Mouse (Mus musculus) liver (tissue): ENCODE measurements around the gene B4galnt1.
A peak's percentile ranks its signal among the peaks of the same experiment; 100 is the strongest.
"Not testable (repeated sequence)": the region's sequence is repeated elsewhere in the genome, so short reads cannot be mapped to it uniquely, and the experiment has no call there.

Experiments used
- DNase-seq: peaks from one replicate; pipeline ENCODE4 v3.0.0-alpha.2; 2020; ENCODE audit warnings: mixed read lengths

Gene B4galnt1

GRCm38 (mm10) chr10:127189651-127190381 is 24.8 kb downstream of the B4galnt1 start, which contains the start of gene Arhgef25:
TSS of gene Arhgef25 (minus strand) at chr10:127190083.
- DNase-seq: peak; percentile 63

DNA sequence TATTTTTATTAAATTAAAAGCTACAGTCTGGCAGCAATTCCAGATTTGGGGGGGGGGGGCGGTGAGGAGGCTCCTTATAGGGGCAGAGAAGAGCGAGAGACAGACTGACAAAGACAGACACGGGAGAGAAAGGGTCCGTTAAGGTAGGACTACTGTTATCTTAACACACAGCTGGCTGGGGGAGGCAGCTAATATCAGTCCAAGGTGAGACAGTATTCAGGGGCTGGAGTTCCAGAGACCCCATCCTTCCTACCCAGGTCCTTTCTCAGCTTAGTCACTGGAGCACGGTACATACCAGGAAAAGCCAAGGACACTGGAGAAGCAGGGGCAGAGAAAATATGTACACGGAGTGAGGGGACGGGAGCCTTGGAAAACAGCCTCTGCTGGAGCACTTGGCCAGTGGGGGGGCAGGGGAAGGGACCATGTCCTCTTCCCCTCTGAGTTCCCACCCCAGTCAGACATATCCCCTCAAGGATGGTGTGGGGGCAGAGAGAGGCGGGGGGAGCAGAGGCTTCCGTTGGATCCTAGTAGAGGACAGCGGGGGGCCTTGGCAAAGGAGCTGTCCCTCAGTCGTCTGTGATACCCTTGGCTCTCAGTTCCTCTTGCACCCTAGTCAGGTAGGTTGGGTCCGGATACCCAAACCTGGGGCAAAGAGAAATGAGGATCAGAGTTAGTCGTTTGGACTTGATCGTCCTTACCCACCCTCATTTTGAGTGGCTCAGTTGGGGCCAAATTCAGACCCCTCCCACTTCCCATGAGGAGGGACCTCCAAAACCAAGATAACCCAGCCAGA is 25.6 kb downstream of the B4galnt1 start:
- peak; percentile 49 for DNase-seq

- DNase-seq: no peak
Measured at GRCm38 (mm10) chr10:127191191-127192056, 26.4 kb downstream of the B4galnt1 start.

- not testable (repeated sequence) for DNase-seq
Measured at GRCm38 (mm10) chr10:127192057-127192328, 27.0 kb downstream of the B4galnt1 start.

GRCm38 (mm10) chr10:127193011-127193410 is 28.0 kb downstream of the B4galnt1 start:
- DNase-seq: no peak

DNA sequence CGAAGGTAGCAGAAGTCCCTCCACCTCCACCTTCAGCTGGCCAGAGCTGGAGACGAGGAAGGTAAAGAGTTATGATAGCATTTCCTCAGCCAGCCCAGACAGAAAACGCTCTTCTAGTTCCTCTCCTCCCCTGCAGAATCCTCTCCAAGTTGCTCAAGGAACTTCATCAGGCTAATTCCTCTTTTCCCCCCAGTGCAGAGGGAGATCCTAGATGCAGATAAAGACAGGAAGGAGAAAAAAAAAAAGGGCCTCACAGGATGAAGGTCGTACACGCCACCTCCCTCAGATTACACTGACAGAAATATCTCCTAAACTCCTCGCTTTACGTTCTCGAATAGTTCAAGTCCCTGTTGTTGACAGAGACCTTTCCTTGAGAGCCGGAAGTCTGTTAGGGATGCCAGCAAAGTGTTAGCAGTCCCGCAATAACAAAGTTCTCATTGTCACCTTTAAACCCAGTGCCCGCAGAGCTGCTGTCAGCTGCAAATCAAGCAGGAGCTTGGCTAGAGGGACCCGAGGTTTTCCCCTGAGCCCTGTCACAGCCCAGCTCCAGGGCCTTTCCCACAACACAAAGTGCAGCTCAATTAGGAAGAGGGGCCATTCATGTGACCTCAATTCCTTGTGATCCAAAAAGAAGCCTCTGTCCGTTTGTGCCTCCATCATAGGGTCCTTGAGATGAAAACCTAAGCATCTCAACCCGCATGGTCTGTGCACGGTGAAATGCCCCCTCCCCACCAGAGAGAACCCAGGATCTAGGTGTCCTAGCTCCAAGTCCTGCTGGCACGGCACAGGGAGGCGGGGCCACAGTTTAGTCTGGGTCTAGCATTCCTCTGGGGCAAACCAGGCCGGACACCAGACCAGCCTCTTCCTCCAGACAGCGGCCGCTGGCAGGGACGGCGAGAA is 29.7 kb downstream of the B4galnt1 start:
- peak; percentile 81 for DNase-seq

GRCm38 (mm10) chr10:127195328-127196129 is 30.5 kb downstream of the B4galnt1 start, which contains the start of gene Dtx3:
TSS of gene Dtx3 (minus strand) at chr10:127195728.
- peak; percentile 67 for DNase-seq

- peak; percentile 42 for DNase-seq
Measured at GRCm38 (mm10) chr10:127196392-127196791, 31.4 kb downstream of the B4galnt1 start.

DNA sequence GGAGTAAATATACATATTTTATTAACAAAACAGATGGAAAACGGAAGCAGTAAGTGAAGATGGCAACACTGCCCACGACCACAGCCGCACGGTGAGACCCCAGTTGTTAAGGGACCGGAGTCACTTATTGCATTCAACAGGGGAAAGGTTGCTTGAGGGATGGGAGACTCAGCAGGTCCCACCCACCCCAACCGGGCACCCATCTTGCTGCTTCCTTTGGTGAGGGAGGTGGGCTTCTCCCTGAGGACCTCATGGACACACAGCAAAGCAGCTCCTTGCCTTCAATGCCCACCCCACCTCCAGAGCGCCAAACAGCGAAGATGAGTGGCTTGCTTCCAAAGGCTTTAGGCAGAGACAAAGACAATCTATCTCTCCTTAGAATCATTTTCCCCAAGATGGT is 32.1 kb downstream of the B4galnt1 start:
- no peak for DNase-seq

DNA sequence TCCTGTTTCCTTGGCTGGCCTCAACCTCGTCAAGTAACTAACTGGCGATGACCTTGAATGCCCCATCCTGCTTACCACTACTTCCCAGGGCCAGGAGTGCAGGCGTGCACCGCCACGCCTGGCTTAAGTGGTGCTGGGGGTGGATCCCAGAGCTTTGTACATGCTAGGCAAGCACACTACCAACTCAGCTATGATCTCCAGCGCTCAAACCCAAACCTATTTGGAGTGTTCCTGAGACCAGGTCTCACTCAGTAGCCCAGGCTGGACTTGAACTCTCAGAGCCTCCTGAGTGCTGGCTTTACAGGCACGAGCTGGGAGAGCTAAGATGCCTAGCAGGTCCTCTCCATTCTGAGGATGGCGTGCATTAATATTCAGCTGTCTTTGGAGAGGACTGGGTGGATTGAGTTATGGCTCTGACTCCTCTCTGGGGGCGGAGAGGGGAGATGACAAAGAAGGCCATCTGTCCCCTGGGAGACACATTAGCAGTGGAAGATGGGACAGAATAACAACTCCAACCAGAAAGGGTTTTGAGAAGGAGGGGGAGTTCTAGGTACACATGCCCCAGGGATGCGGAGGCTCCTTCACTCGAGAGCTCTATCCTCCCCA is 32.6 kb downstream of the B4galnt1 start:
- DNase-seq: no peak

DNA sequence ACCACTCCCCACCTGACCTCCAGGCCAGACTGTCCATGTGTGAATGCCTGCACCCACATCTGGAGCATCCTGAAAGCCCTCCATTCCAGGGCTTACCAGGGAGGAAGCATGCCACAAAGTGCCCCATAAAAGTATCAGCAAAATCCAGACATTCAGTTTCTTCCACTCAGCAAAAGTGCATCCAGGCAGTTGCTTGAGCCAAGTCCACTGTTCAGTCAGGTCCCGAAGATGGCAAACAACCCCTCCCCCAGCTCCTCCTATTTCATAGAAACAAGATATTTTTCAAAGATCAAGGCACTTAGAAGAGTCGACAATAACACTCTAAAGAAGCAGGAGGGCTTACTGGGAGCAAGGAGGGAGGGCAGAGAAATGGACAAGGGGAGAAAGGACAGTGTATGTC is 33.5 kb downstream of the B4galnt1 start:
- no peak for DNase-seq

GRCm38 (mm10) chr10:127199068-127199467 is 34.0 kb downstream of the B4galnt1 start:
- no peak for DNase-seq

DNA sequence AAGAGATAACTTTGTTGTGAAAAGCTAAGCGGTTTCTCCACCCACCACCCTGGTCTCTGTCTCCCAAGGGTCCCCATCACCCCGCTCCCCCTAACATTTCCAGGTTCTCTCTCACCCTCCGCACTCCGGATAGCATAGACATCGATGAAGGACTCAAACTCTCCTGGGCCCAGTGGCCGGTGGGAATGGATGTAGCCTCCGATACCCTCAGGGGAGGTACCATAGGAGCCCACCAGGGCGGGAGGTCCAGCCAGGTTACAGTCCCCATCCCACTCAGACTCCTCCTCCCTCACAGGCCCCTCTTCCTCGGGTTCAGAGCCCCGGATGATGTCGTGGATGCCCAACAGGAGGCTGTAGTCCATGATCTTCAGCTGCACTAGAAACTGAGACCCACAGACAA is 34.4 kb downstream of the B4galnt1 start:
- DNase-seq: no peak

GRCm38 (mm10) chr10:127200279-127200678 is 35.3 kb downstream of the B4galnt1 start:
- DNase-seq: no peak

DNA sequence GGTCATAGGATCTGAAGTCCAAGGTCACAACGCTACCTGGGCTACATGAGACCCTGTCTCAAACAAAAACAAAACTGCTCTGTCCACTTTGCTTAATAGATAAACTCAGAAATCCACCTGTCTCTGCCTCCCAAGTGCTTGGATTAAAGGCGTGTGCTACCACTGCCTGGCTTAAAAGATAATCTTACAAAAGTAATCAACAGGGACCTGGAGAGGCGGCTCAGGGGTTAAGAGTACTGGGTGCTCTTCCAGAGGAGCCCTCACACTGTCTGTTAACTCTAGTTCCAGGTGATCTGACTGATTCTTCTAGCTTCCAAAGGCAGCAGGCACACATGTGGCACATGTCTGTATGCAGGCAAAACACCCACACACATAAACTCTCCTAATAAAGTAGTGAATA is 38.1 kb downstream of the B4galnt1 start:
- DNase-seq: peak; percentile 76

DNA sequence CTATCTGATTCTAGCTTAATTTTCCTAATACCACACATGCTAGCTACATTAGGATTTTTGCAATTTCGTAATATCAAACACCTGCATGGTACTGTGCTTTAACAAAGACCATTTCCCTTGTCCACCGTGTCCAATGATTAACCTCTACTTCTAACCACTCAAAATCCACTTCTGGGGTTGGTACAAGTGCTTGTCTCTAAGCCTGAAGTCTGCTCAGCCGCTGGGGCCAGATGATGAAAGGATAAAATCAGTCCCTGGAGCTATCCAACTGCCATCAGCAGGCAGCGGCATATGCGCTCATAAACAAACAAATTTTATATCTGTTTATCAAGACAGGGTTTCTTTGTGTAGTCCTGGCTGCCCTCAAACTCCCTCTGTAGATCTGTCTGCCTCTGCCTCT is 39.6 kb downstream of the B4galnt1 start:
- peak; percentile 73 for DNase-seq

GRCm38 (mm10) chr10:127205373-127205772 is 40.3 kb downstream of the B4galnt1 start:
- DNase-seq: peak; percentile 87

GRCm38 (mm10) chr10:127208921-127209320 is 43.9 kb downstream of the B4galnt1 start:
- no peak for DNase-seq

DNA sequence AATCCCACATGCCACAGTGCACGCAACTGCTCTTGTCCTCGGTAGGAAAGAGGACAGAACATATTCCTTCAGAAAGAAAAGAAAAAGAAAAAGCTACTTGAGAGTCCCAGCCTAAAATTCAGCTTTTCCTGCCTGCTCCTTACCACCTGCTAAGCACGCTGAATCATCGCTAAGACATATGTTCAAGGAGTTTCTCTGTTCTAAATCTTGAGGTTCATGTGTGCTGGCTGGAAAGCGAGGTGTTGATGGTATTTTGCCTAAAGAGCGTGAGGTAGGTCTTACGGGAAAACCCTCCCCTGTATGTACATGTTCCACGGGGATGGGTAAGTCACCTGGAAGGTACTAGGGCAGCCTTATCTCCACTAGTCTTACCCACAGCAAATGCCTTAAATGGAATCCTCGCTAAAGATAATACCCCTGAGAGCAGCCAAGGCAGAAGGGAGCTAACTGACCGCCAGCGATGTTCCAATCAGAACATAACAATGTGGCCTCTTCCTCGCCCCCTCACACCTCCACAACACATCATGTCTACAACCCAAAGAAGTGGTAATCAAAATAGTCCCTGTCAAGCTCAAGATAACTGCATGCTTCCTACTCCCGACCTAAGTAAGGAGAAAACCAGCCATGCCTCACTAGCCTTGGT is 45.0 kb downstream of the B4galnt1 start:
- DNase-seq: no peak

GRCm38 (mm10) chr10:127210961-127211405 is 46.0 kb downstream of the B4galnt1 start:
- peak; percentile 71 for DNase-seq
